Mouse (Mus musculus) thymus, postnatal 10 days (tissue): ENCODE measurements at regions not wholly inside any gene's neighbourhood (a gene's known extent, or its start where the extent isn't known, plus 50 kb on each side); places are given as distances from the start of the nearest gene placed in this dataset.

ENCODE experiments used
- DNase-seq, 2 experiments: peaks; one replicate each; pipeline ENCODE4 v3.0.0; 2021; ENCODE audit warnings: low spot score in 2 of 2

DNA sequence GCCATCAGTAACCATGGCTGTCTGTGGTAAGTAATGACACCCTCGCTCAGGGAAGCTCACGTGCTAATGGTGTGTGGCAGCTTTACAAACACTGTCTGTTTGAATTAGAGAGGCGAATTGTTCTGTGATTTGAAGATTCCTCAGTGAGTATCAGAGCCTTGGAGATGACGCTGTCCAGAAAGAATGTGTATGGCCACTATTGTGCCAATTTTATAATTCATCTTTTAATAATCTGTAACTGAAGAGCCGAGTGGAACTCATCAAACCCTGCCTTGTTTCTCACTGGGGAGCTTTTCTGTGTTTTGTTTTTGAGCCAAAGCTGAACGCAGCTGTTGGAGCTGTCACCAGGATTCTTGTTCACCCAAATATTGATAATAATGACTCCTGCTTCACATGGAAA, 171.7 kb downstream of the Dact1 start:
- DNase-seq = no peak

GRCm38 (mm10) chr12:71481899-71482593, 172.4 kb downstream of the Dact1 start:
- no peak for DNase-seq

- DNase-seq = no peak
Observed at GRCm38 (mm10) chr12:71482619-71483018, 172.9 kb downstream of the Dact1 start.

DNA sequence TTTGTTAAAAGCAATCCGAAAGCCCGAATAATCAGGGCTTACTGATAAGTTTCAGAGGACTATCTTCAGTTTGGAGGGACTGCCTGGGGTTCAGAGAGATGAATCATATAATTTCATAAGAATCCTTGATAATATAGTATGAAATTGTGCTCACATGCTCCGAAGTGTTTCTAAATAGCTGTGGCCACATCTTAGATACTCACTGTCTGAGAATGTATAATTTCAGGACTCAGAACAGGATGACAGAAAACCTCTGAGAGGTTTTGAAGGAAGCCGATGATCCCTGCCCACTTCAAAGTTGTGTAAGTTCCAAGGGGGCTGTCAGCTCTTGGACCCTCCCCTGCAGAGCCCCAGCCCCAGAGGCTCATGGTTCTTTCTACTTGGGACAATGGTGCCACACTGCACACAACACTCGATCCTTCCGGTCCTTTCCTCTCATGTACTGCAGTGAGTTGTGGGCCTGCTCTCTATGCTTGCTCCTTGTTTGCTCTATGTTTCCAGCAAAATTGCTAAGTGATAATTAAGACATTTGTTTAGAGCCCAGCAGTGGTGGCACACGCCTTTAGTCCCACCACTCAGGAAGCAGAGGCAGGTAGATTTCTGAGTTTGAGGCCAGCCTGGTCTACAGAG, 174.0 kb downstream of the Dact1 start:
- DNase-seq = no peak

- no peak for DNase-seq
Observed at GRCm38 (mm10) chr12:71484286-71484685, 174.6 kb downstream of the Dact1 start.

GRCm38 (mm10) chr12:71486078-71486477, 176.4 kb downstream of the Dact1 start:
- DNase-seq = no peak

DNA sequence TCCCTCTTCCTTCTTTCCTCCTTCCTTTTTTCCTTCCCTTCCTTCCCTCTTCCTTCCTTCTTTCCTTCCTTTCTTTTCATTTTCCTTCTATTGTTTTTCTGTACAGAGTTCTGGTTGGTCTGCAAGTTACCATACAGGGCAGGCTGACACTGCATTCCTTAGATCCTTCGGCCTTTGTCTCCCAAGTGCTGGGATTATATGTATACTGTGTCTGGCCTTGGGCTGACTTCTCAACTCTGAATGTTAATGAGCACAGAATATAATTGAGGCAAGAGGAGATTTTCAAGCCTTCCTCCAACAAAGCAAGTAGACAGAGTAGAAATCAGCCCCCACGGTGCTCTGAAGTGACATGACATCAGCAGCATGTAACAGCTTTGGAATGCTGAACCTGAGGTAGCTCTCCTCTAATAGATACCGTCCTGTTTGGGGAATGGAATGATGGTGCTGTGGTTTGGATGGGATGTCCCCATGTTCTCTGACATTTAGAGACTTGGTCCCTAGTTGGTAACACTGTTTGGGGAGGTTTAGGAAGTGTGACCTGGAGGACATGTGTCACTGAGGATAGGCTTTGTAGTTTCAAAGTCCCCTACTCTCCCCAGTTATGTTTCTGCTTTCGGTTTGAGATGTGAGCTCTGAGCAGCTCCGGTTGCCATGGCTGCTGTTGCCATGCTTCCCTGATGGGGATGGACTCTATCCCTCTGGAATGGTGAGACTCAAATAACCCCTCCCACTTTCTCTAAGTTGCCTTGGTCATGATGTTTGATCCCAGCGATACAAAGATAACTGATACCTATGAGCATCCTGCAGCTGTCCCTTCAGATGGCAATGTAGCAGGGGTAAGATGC, 178.1 kb downstream of the Dact1 start:
- no peak for DNase-seq

DNA sequence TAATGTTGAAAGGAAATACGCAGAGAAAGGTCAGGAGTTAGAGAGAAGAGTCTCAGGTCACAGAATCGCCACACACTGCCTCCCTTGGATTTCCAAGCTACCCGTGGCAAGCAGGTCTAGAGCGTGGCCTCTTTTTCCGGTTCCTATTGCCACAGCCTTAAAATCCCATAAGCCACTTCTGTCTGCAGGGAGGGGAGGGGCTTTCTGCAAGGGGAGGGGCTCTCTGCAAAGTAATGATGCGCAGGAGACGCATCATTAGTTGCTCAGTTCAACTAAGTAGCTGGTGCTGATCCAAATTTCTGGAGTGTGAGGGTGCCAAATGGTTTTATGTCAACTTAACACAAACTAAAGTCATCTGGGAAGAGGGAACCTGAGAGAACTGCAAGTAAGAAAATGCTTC, 179.6 kb downstream of the Dact1 start:
- DNase-seq = no peak

DNA sequence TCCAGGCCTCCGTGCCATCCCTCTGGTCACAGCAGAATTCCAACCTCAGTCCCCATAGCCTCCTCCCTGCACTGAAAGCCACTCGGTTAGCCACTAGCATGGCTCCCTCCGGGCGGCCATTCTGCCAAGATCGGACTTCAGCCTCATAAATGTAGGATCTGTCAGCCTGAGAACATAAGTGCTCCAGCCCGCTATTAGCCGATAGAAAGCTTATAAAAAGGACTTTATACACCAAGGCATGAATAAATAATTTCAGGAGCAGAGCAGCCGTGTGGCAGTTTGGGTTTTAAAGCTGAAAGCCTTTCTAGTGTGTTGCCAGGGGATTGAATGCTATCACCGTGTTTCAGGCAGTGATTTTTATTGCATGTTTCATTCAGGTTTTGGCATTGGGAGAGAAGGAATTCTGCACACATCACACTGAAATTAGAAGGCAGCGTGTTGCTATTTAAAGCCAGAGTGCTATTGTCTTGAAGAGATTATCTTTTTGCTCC, 185.2 kb downstream of the Dact1 start:
- no peak for DNase-seq

GRCm38 (mm10) chr12:71498246-71499029, 188.8 kb downstream of the Dact1 start:
- DNase-seq = no peak

- DNase-seq = no peak
Observed at GRCm38 (mm10) chr12:71501299-71501810, 191.7 kb downstream of the Dact1 start.

- no peak for DNase-seq
Observed at GRCm38 (mm10) chr12:71503265-71503664, 193.6 kb downstream of the Dact1 start.

- no peak for DNase-seq
Observed at GRCm38 (mm10) chr12:71506206-71506605, 196.5 kb downstream of the Dact1 start.

- DNase-seq = no peak
Observed at GRCm38 (mm10) chr12:71506716-71507115, 197.0 kb downstream of the Dact1 start.

GRCm38 (mm10) chr12:71512915-71513612, 203.4 kb downstream of the Dact1 start:
- DNase-seq = no peak

DNA sequence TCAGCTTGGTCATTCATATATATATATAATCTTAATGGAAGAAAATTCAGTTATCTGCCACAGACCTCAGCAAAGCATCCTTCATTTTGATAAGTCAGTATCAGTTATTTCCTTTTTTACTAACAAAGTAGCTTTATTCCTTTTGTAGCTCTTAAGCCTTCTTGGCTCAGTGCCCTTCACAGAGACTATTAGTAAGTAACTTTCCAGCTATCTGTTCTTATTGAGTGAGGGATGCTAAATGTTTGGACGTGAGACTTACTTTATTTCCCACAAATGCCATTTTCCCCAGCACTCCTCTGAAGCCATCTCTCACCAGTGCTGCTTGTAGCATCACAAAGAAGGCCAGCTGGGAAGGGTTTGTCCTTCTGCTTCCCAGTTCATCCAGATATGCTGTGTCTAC, 209.8 kb downstream of the Dact1 start:
- no peak for DNase-seq

- DNase-seq = no peak
Observed at GRCm38 (mm10) chr12:71521936-71522335, 212.3 kb downstream of the Dact1 start.

DNA sequence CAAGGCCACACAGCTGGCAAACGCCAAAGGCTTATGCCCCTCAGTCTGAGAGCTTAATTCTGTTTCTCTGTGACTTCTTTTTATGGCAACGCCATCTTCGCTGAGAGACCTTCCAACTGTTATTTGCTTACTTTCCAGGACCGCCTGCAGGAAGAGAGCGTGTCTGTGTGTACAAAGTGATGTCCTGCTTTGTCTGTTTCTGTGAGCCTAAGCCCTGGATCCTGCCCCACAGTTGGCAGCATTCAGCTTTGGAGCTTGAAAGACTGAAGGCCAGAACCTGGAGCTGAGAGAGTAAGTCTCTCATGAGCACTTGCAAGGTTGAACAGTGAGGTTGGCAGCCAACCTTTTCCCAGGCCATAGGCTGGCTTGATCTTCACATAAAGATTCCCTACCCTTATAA, 212.8 kb downstream of the Dact1 start:
- no peak for DNase-seq

- DNase-seq = no peak
Observed at GRCm38 (mm10) chr12:71524156-71524555, 214.5 kb downstream of the Dact1 start.

- no peak for DNase-seq
Observed at GRCm38 (mm10) chr12:71525255-71525927, 215.7 kb downstream of the Dact1 start.
